Mouse (Mus musculus): ENCODE data around the gene Dlx2.

The Dlx2 gene

GRCm38 (mm10) chr2:71517466-71518099 lies 29.0 kb downstream of the Dlx2 start:
- intact Hi-C loops (cut with DNase I), result no loop called here

GRCm38 (mm10) chr2:71516995-71517394 lies 29.6 kb downstream of the Dlx2 start:
- intact Hi-C loops (cut with DNase I), result no loop called here

- intact Hi-C loops (cut with DNase I), result no loop called here
These were observed 34.2 kb downstream of the Dlx2 start for GRCm38 (mm10) chr2:71512326-71512725.

GRCm38 (mm10) chr2:71511209-71511608 lies 35.3 kb downstream of the Dlx2 start:
- intact Hi-C loops (cut with DNase I), result no loop called here

- intact Hi-C loops (cut with DNase I), result no loop called here
These were observed 41.7 kb downstream of the Dlx2 start for GRCm38 (mm10) chr2:71504852-71505251.

GRCm38 (mm10) chr2:71499276-71500230 lies 47.0 kb downstream of the Dlx2 start:
- intact Hi-C loops (cut with DNase I), result no loop called here

GRCm38 (mm10) chr2:71497175-71497574 lies 49.4 kb downstream of the Dlx2 start:
- intact Hi-C loops (cut with DNase I), result no loop called here

- intact Hi-C loops (cut with DNase I), result no loop called here
These were observed 51.6 kb downstream of the Dlx2 start for GRCm38 (mm10) chr2:71494971-71495370.

GRCm38 (mm10) chr2:71494503-71494902 lies 52.1 kb downstream of the Dlx2 start:
- intact Hi-C loops (cut with DNase I), result no loop called here
